Mouse (Mus musculus) brain, embryonic 14.5 days (tissue): ENCODE data around the gene Neurod2. TPM values are rescaled to one million over a fixed set of nuclear protein-coding genes. Genes with fewer than 3 reads are reported as not detected.

Experiments
- DNase-seq: peaks from one replicate; pipeline ENCODE4 v3.0.0-alpha.2; 2011; ENCODE audit warnings: low read depth
- CTCF ChIP-seq: fragments of 200-500 bp; IDR thresholded peaks from 2 replicates; pipeline ENCODE4 v1.5.1; 2012; ENCODE audit warnings: inconsistent platforms, mild to moderate bottlenecking, moderate library complexity, borderline replicate concordance; ENCODE audit not compliant: insufficient read depth, insufficient read length; ENCODE audit errors: extremely low read depth
- POLR2A ChIP-seq: fragments of 200-500 bp; IDR thresholded peaks from 2 replicates; pipeline ENCODE4 v1.6.1; 2012; ENCODE audit warnings: mild to moderate bottlenecking, inconsistent platforms, borderline replicate concordance; ENCODE audit not compliant: poor library complexity, insufficient read depth, insufficient read length, severe bottlenecking; ENCODE audit errors: extremely low read depth
- polyA plus RNA-seq: library from polyadenylated mRNA; depleted of rRNA; stranded (reverse); fragments of >200 nt; gene quantifications from 2 replicates; pipeline ENCODE4 v1.2.3, GENCODE M21; 2012

The Neurod2 gene
- polyA plus RNA-seq, 1 experiment = 52.0 TPM

DNA sequence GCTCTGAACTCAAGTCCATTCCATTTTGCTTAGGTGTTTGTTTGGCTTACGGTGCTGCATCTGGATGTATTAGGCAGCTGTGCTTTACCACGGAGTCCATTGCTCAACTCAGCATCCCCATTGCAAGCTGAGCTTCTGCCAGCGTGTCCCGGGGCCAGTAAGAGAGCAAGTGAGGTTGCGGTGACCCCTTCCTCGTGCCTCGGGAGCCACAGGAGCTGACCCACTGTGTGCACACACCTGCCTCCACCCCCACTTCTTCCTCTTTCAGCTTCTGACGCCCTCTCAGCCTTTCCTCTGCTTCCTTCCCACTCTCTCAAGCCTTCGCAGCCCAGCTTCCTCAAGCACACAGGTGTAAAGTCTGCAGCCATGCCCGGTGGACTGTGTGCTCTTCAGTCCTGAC lies 36.8 kb upstream of the Neurod2 start:
- TF ChIP-seq POLR2A (no peak), CTCF (no peak)
- DNase-seq = no peak

DNA sequence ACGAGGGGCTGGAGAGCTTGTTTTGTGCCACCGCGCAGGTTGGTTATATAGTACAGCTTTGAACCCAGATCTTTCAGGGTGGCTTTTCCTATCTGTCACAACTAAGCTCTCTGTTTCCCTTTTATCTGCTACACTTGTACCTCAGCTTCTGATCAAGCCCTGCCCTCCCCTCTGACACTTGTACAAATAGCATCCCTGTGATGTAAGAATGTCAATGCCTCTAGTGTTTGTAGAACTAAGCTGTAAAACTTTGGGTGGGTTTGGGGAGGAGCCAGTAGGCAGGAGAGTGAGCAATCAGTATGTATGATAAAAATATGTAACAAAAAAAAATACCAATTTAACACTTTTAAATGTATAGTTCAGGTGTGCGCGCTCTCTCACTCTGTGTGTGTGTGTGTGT lies 35.0 kb upstream of the Neurod2 start:
- TF ChIP-seq CTCF (no peak), POLR2A (no peak)
- DNase-seq = no peak

DNA sequence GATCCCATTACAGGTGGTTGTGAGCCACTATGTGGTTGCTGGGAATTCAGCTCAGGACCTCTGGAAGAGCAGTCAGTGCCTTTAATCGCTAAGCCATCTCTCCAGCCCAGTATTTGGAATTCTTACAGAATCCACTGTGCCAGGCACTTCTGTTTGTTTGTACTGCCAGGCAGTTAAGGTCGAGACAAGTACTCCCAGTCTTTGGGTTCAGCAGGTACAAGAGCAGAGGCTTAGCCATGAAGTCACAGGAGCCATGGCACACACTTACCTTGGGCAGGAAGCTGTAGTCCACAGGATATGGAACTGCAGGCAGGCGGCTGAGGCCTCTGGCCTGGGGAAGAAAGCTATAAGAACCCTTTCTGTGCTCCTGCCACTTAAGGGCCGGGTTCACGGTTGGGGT lies 34.4 kb upstream of the Neurod2 start:
- DNase-seq = no peak
- TF ChIP-seq POLR2A = no peak
- TF ChIP-seq CTCF = no peak

DNA sequence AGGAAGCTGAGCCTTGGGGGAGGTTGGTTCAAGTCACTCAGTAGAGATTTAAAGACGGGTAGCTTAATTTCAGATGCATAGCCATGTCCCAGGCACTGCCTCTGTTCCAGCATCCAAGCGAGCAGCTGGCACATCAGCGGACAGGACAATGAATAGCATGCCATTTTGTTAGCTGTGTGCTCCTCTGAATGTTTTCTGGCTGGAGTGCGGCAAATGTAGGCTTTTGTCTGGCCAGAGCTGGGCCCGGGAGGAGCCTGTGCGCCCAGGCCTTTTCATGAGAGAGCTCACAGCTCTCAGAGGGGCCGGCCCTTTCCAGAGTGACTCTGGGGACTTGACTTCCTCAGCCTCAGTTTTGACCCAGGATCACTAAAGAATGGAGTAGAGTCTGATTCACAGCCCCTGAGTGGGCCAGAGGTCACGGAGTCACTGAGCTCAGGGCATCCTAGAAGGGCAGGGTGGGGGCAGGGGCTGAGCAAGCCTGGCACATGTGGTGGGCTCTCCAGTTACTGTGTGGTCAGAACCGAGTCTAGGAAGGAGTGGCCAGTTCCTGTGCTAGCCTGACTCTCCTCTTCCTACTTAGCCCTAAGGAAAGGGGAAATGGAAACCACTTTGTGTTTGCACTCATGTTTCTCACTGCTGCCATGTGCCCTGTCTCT lies 31.5 kb upstream of the Neurod2 start:
- DNase-seq = peak; percentile 54
- TF ChIP-seq POLR2A = no peak
- no peak for TF ChIP-seq CTCF

DNA sequence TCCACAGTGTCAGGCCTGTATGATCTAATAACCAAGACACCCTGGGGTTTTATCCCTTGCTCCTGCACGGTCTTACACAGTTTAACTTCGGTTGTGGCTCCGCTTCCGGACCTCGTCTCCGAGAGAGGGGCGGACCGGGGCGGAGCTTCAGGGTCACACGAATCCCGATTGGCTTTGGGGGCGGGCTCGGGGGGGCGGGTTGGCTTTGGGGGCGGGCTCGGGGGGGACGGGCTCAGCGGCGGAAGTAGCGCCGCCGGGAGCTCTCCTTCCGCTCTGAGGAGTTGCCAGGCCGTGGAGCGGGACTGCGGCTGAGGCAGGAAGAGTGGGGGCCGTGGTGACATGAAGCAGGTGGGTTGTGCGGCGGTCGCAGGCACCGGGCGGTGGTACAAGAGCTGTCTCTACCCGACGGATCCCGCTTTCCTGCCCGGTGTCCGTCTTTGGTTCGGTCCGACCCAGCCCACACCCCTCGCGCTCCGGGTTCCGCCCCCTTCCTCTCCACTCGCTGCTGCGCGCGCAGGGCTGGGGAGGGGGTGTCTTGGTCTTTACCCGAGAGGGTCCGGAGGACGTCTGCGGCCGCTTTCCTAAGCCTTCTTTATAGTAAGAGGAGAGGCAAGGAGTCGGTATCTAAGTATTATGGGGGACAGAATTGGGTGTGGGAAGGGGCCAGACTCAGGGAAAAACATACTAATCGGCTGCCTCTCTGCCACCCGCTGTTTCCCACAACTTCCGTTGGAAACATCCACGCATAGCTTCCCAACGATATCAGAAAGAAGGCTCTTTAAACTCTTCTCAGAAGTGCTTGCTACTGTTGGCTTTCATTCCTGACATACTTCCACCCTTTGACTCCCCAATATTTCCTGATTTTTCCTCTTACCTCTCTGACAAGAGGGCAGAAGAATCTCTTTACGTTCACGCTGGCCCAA lies 29.0 kb upstream of the Neurod2 start, which contains the start of gene Stard3:
TSS of gene Stard3 (plus strand) at position 208 of the 923 bp plus-strand sequence.
- DNase-seq = peak; percentile 96

DNA sequence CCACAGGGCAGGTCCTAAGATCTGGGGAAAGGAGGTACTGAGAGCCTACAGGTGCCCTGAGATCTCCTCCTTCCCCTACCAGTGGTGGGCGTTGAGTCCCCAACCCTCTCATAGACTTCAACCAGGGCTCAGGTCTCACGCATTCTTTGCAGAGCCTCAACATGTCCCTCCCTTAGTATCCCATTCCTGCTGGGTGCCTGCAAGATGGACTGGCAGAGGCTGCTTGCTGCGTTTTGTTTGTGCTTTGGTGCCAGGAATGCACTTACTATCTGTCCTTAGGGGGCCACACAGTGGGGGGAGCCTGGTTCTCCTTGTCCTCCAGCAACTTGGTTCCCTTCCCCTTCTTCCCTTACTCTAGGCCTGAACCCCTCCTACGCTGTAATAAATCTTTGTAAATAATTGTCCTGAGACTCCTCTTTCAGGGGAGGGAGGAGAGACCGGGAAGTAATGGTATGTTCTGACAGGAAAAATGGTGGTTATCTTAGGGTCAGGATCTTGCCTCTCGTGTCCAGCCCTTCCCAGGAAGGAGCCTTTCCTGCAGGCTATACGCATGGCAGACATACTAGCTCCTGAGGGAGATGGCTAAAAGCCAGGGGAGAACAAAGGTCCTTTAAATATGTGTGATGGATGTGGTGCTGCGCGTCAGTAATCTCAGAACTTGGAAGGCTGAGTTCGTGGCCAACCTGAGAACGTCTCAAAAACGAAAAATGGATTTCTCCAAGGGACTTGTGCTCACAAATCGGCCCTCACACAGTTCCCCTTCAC lies 28.1 kb upstream of the Neurod2 start:
- TF ChIP-seq POLR2A (no peak), CTCF (no peak)
- no peak for DNase-seq

More for the DNA sequence above, 29.0 kb upstream of the Neurod2 start, which contains the start of gene Stard3:
- 0 out of 2 replicates have a peak, but pooled peaks have one; percentile 22 for TF ChIP-seq POLR2A
- no peak for TF ChIP-seq CTCF

DNA sequence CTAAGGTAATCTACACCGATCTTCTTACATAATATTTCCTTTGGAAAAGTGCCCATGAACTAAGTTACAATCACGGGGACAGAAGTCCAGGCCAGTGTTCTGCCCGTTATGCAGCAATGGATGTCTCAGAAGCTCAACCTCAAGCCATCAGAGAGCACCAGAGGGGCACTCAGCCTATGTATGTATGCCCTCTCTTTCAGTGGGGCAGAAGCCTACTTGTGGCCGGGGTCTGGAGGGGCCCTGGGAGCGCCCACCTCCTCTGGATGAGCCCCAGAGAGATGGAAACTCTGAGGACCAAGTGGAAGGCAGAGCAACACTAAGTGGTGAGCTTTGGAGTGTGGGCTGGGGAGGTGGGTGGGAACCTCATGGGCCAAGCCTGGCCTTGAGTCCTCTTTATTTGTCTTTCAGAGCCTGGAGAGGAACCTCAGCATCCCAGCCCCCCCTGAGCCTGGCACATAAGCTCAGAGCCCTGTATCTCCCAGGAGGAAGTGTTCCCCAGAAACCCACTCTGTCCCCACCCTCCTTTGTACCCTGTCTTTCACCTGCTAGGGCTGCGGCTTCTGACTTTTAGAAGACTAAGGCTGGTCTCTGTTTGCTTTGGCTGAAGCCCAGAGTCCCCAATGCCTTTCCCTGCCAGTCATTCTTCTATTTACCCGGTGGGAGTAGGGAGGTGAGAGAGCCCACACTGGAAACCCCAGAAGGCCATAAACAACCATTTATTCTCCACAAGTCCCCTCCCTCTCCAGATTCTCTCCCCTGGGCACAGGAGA lies 27.4 kb upstream of the Neurod2 start:
- no peak for DNase-seq
- TF ChIP-seq CTCF = no peak
- no peak for TF ChIP-seq POLR2A

DNA sequence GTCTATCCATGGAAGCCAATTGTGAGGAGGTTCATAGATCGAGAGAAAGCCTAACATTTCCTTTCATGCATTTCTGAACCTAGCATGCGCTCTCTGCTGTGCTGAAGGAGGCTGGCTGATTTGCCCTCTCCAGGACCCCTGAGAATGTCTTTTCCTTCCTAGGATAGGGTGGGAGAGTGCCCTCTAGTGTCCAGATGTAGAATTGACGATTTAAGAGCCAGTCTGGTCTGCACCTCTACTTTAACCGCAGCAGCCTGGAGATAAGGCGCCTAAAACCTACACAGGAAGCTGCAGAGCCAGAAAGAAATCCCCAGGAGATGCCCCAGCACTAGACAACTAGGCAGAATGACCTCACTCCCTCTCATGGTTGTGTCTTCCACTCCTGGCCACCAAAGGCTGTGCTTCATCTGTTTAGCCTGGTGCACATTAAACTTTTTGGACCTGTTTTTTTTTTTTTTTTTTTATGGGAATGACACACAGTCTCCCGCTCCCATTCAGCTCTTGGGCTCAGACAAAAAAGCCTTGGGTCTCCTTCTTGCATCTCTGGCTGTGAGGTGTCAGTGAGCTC lies 26.4 kb upstream of the Neurod2 start:
- DNase-seq = peak; percentile 90
- no peak for TF ChIP-seq POLR2A
- TF ChIP-seq CTCF = peak; percentile 80; the same call in 1 of the 2 replicates

DNA sequence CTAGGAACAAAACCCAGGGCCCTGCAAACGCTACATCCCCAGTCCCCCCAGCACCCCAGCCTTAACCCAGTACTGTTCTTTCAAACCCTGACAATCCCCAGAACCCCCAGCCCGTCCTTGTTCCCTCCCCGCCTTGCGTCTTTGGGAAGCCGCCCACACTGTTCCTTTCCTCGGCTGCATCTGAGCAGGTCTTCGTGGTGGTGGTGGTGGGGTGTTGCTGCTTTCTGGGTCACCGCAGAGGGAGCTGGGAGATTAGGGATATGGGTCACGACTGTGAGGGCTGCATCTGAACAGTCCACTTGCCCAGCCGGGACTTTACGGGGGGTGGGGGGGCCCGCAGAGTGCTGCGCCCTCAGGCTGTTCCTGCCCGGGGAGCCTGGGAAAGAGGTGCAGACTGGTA lies 25.0 kb upstream of the Neurod2 start:
- no peak for DNase-seq
- TF ChIP-seq CTCF = no peak
- no peak for TF ChIP-seq POLR2A

DNA sequence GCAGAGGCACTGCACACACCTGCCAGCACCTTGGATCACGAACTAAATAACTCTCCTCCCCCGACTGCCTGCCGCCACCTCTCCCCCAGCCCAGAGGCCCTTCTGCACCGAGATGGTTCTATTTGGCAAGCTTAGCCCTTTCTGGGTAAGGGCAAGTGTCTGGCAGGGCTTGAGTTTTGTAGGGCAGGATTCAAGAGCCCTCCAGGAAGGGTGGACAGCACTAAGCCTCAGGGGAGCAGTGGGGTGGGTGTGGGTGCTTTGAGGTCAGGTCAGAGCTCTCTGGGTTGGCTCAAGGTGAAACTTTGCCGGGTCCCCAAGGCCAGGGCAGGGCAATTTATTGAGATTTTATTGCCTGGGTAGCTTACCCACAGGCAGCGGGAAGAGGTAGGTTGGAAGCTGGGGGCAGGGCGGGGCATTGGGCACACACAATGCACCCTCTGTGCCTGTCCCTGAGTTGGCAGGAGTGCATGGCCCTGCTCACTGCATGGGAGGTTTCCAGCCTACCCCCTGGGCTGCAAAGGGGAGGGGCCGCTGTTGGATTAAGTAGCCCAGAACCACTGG lies 24.3 kb upstream of the Neurod2 start:
- TF ChIP-seq POLR2A (no peak), CTCF (no peak)
- no peak for DNase-seq
